Mouse (Mus musculus) heart, adult 2 months (tissue): ENCODE measurements around the gene Mphosph9. TPM values are rescaled to one million over a fixed set of nuclear protein-coding genes. Genes with fewer than 3 reads are reported as not detected.

Experiments
- DNase-seq, 2 experiments: peaks; one replicate each; pipeline ENCODE4 v3.0.0; 2021
- H3K27ac ChIP-seq: fragments of 200-600 bp; 2 replicates; pipeline ENCODE4 v1.8.1; 2022
- H3K27me3 ChIP-seq: fragments of 200-500 bp; 2 replicates; pipeline ENCODE4 v1.6.1; 2012; ENCODE audit warnings: mild to moderate bottlenecking, low read length, inconsistent platforms, mixed read lengths; ENCODE audit not compliant: control insufficient read depth, insufficient read depth
- H3K36me3 ChIP-seq: fragments of 200-500 bp; 2 replicates; pipeline ENCODE4 v1.6.1; 2012; ENCODE audit warnings: low read length, inconsistent platforms; ENCODE audit not compliant: control insufficient read depth, insufficient read depth
- H3K4me1 ChIP-seq: fragments of 200-500 bp; 2 replicates; pipeline ENCODE4 v1.6.1; 2011; ENCODE audit warnings: low read length; ENCODE audit not compliant: control insufficient read depth, insufficient read depth
- H3K4me3 ChIP-seq: fragments of 200-600 bp; 2 replicates; pipeline ENCODE4 v1.8.1; 2022
- H3K79me2 ChIP-seq: fragments of 200-500 bp; replicated peaks from 2 replicates; pipeline ENCODE4 v1.6.1; 2012; ENCODE audit warnings: mild to moderate bottlenecking, inconsistent platforms, low read length, moderate library complexity, mixed read lengths; ENCODE audit not compliant: control insufficient read depth, insufficient read depth
- H3K9ac ChIP-seq: fragments of 200-500 bp; 2 replicates; pipeline ENCODE4 v1.6.1; 2012; ENCODE audit warnings: low read depth, mild to moderate bottlenecking, control low read depth, inconsistent platforms, low read length, mixed read lengths
- CTCF ChIP-seq: fragments of 200-600 bp; IDR thresholded peaks from 2 replicates; pipeline ENCODE4 v1.8.1; 2022; ENCODE audit warnings: antibody characterized with exemption, mild to moderate bottlenecking, moderate library complexity
- EP300 ChIP-seq: fragments of 200-500 bp; IDR thresholded peaks from 2 replicates; pipeline ENCODE4 v1.6.1; 2011; ENCODE audit warnings: low read depth, low read length, control low read depth; ENCODE audit not compliant: insufficient read depth
- POLR2A ChIP-seq: fragments of 200-500 bp; IDR thresholded peaks from 2 replicates; pipeline ENCODE4 v1.6.1; 2011; ENCODE audit warnings: mild to moderate bottlenecking, low read depth, low read length, control low read depth; ENCODE audit not compliant: insufficient read depth
- WGBS: fragments of 180-500 bp; shearing (Covaris S2); methylation state at CpG from one replicate; pipeline ENCODE4 v1.1.7; 2018; 5-methylcytosine and 5-hydroxymethylcytosine counted together
- intact Hi-C: fragments of 180-260 bp; cut with DNase I; formaldehyde crosslinking; loops from one replicate; pipeline ENCODE4 v1.15.1; 2025
- polyA plus RNA-seq: library from polyadenylated mRNA; depleted of rRNA; stranded (reverse); fragments of >200 nt; gene quantifications from 2 replicates; pipeline ENCODE4 v1.2.3, GENCODE M21; 2012
- total RNA-seq, 2 experiments: library from RNA; stranded (reverse); gene quantifications; 2 replicates each; pipeline ENCODE4 v1.2.3; 2021

Mphosph9 gene
- total and polyA plus RNA-seq, 3 experiments = 2.8 to 5.4 (median 4.4) TPM

DNA sequence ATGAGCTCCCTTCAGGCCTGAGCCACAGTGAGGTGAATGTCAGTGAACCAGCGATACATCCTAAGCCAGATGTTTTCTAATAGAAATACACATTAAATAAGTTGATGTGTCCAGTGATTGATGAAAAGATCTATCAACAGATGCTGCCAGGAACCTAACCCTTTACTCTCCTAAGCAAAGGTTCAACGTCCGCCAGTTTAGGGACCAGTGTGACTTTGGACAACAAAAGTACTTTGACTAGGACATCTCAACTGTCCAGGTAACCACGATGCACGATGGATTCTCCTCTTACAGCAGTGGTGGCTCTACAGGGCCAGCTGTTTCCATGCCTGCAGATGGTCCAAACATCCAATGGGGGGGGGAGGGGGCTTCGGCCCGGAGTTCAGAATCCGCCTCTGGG is 83.3 kb downstream of the Mphosph9 start:
- TF ChIP-seq EP300 (no peak), POLR2A (no peak), CTCF (no peak)
- no peaks in the 10 kb centered on the region for H3K27me3 ChIP-seq
- peak overlapping the region; percentile 45; the same call in 1 of the 2 replicates for H3K27ac ChIP-seq
- H3K36me3 ChIP-seq = peaks cover 3% of the 10 kb centered on the region
- H3K4me1 ChIP-seq = peaks cover 27% of the 10 kb centered on the region
- WGBS = 95% methylated on average over 8 of the region's 8 CpGs
- DNase-seq = no peak
- intact Hi-C loops = no loop called here
- H3K79me2 ChIP-seq = peaks cover 1% of the 10 kb centered on the region; the same call in 1 of the 2 replicates
- H3K4me3 ChIP-seq = no peak overlapping the region
- H3K9ac ChIP-seq = no peak overlapping the region

DNA sequence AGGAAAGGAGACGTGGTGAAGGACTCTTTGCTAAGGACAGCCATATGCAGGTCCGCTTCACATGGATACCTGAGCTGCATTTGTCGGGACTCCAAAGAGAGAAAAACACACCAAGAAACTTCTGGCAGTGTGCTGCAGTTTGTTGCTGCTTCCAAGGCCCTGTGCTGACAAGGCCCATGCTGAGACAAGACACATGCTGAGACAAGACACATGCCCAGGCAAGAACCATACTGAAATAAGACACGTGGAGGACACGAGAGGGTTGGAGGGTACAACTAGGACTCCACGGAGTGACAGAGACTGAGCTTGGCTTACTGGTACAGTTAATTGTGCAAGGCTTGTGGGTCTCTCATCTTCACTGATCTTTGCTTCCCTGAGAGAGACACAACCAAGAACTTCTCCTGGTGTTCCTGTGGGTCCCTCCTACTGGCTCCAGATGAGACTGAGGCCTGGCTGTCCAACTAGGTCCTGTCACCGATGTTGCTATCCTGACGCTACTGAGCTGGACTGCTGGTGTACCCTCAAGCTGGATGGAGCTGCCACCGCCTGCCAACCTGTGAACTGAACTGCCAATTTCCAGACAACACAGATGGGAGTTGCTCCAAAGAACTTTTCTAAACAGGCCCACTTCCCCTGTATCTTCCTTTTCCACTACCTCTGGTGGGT is 84.4 kb downstream of the Mphosph9 start:
- no peak for DNase-seq
- peaks cover 3% of the 10 kb centered on the region for H3K36me3 ChIP-seq
- no peaks in the 10 kb centered on the region for H3K27me3 ChIP-seq
- peaks cover 30% of the 10 kb centered on the region for H3K4me1 ChIP-seq
- peak overlapping the region; percentile 51 for H3K27ac ChIP-seq
- intact Hi-C loops = no loop called here
- no peak overlapping the region for H3K4me3 ChIP-seq
- H3K9ac ChIP-seq = no peak overlapping the region
- 54% methylated on average over 9 of the region's 9 CpGs for WGBS
- H3K79me2 ChIP-seq = peaks cover 3% of the 10 kb centered on the region; the same call in 1 of the 2 replicates
- no peak for TF ChIP-seq POLR2A
- no peak for TF ChIP-seq EP300

DNA sequence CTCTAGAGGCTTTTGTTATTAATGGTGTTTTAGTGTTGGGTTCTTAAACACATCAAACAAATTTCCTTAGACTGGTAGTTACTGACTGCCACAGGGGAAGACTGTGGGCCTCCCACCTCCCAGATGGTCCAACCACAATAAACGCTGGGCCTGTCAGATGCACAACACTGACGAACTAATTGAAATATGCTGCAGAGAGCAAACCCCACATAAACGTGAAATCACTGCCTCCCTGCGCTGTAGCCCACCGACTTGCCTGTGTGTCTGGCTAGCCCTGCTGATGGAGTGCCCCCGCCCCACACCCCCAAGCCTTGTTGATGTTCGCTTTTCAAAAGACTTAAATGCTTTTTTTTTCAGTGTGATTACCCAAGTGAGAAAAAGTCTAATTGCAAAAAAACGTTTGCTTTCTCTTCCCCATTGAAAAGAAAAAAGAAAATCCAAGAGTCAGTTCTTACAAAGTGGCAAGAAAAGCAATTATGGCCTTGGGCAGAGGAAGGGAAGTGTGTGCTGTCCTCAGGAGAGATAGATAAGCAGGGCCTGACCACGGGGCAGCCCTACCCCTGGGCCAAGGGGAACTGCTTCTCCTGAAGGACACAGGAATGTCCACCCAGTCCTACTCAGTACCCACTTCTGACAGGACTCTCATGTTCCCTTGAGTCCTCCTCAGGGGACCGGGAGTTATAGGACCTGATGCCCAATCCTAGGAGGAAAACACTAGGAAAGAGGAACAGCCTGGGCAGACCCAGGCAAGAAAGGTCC is 85.9 kb downstream of the Mphosph9 start:
- no peak for DNase-seq
- TF ChIP-seq EP300 (no peak), CTCF (no peak), POLR2A (no peak)
- peaks cover 3% of the 10 kb centered on the region; the same call in 1 of the 2 replicates for H3K79me2 ChIP-seq
- H3K27ac ChIP-seq = peak overlapping the region; percentile 49; the same call in 1 of the 2 replicates
- peaks cover 25% of the 10 kb centered on the region for H3K4me1 ChIP-seq
- no peak overlapping the region for H3K9ac ChIP-seq
- no peak overlapping the region for H3K4me3 ChIP-seq
- intact Hi-C loops = loop anchor here (2.0 kb wide), 1 partner anchor 19 kb away; no protein-coding TSS in a partner anchor
- 53% methylated on average over 10 of the region's 10 CpGs for WGBS
- H3K27me3 ChIP-seq = no peaks in the 10 kb centered on the region
- peaks cover 3% of the 10 kb centered on the region for H3K36me3 ChIP-seq

DNA sequence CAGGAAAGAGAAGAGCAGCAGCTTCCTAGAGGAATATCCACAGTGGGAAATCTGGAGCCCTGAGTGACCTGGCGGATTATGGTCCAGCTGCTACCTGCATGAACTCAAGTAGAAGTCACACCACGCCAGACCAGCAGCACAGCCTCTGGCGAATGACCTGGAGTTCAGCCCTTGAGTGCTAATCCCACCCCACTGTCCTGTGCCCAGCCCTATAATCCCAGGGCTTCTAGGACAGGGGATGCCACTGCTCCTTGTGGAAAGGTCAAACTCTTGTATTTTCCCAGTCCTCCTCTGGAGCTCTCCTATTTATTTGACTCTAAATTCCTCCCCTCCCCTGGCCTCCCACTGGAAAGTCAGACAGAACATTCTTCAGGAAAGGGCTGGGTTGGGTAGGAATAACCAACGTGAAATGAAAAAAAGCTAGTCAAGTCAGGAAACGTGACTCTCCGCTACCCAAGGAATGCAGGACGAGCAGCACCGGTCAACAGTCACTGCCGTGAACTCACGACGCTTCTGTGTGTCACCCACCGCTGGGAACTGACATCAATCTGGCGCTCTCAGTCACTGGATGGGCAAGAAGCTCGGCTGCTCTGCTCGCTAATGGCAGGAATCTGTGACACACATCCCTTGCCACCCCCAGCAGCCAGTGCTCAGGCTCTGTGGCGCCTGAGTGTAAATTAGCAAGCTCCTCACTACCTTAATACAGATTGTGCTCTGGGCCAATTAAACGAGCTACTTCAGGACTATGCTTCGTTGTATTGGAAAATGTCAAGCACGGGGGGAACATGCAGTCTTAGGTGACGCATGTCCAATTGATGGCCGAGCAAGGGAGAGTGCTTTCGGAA is 86.7 kb downstream of the Mphosph9 start:
- no peak overlapping the region for H3K4me3 ChIP-seq
- no peaks in the 10 kb centered on the region for H3K27me3 ChIP-seq
- peaks cover 4% of the 10 kb centered on the region for H3K36me3 ChIP-seq
- TF ChIP-seq CTCF = no peak
- TF ChIP-seq EP300 = no peak
- TF ChIP-seq POLR2A = no peak
- peak overlapping the region; percentile 36; the same call in 1 of the 2 replicates for H3K9ac ChIP-seq
- DNase-seq = peak in 1 of 2 experiments; percentile 47
- peak overlapping the region; percentile 49 for H3K27ac ChIP-seq
- H3K79me2 ChIP-seq = peaks cover 6% of the 10 kb centered on the region; the same call in 1 of the 2 replicates
- WGBS = 36% methylated on average over 22 of the region's 22 CpGs
- intact Hi-C loops = loop anchor here (2.0 kb wide), 1 partner anchor 18 kb away; no protein-coding TSS in a partner anchor
- H3K4me1 ChIP-seq = peaks cover 33% of the 10 kb centered on the region

DNA sequence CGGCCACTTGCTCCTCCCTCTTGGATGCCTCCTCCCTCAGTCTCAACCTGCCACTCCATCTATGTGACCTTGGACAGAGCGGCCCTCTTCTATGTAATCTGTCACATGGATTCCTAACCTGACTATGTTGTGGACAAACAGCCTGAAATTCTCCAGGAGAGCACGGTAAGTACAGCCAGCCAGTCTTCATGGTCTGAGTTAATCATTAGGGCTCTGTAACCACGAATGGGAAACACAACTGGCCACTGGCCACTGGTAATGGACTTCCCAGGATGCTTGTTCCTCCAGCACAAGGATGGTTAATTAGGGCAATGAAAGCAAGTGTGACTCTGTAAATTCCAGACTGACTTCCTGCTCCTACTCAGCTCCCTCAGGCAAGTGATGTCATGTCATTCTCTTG is 91.6 kb downstream of the Mphosph9 start:
- WGBS = 38% methylated on average over 4 of the region's 4 CpGs
- Histone ChIP-seq H3K27ac (peak overlapping the region; percentile 38; the same call in 1 of the 2 replicates), H3K9ac (no peak overlapping the region), H3K27me3 (no peaks in the 10 kb centered on the region), H3K79me2 (peaks cover 6% of the 10 kb centered on the region), H3K4me1 (peaks cover 42% of the 10 kb centered on the region), H3K36me3 (peaks cover 4% of the 10 kb centered on the region), H3K4me3 (no peak overlapping the region)
- no peak for DNase-seq
- intact Hi-C loops = no loop called here
- TF ChIP-seq EP300 (0 out of 2 replicates have a peak, but pooled peaks have one; percentile 17), CTCF (no peak), POLR2A (no peak)
